Mouse (Mus musculus): ENCODE data around the gene Smarca2.

Gene Smarca2

GRCm38 (mm10) chr19:26747571-26748539, 143.0 kb downstream of the Smarca2 start:
- peak; percentile 47 to 71 for DNase-seq (ENCODE audit: low spot score in 2 of 2)

- no peak for DNase-seq (ENCODE audit: low spot score in 2 of 2)
Observed at GRCm38 (mm10) chr19:26748676-26749075, 143.8 kb downstream of the Smarca2 start.

- no peak for DNase-seq (ENCODE audit: low spot score in 2 of 2)
Observed at GRCm38 (mm10) chr19:26749427-26750137, 144.7 kb downstream of the Smarca2 start.

- DNase-seq (ENCODE audit: low spot score in 2 of 2), result no peak
Observed at GRCm38 (mm10) chr19:26752611-26753163, 147.8 kb downstream of the Smarca2 start.

GRCm38 (mm10) chr19:26753266-26753872, 148.5 kb downstream of the Smarca2 start:
- DNase-seq (ENCODE audit: low spot score in 2 of 2), result no peak

GRCm38 (mm10) chr19:26754016-26754794, 149.4 kb downstream of the Smarca2 start:
- no peak for DNase-seq (ENCODE audit: low spot score in 2 of 2)

GRCm38 (mm10) chr19:26755991-26756390, 151.1 kb downstream of the Smarca2 start:
- no peak for DNase-seq (ENCODE audit: low spot score in 2 of 2)

GRCm38 (mm10) chr19:26756399-26756798, 151.5 kb downstream of the Smarca2 start:
- DNase-seq (ENCODE audit: low spot score in 2 of 2), result no peak

GRCm38 (mm10) chr19:26758156-26758555, 153.3 kb downstream of the Smarca2 start:
- DNase-seq (ENCODE audit: low spot score in 2 of 2), result no peak

- no peak for DNase-seq (ENCODE audit: low spot score in 2 of 2)
Observed at GRCm38 (mm10) chr19:26758620-26759019, 153.8 kb downstream of the Smarca2 start.

- no peak for DNase-seq (ENCODE audit: low spot score in 2 of 2)
Observed at GRCm38 (mm10) chr19:26759295-26759694, 154.4 kb downstream of the Smarca2 start.

- DNase-seq (ENCODE audit: low spot score in 2 of 2), result no peak
Observed at GRCm38 (mm10) chr19:26761257-26761656, 156.4 kb downstream of the Smarca2 start.

- DNase-seq (ENCODE audit: low spot score in 2 of 2), result no peak
Observed at GRCm38 (mm10) chr19:26765483-26765882, 160.6 kb downstream of the Smarca2 start.

- DNase-seq (ENCODE audit: low spot score in 2 of 2), result no peak
Observed at GRCm38 (mm10) chr19:26767454-26767853, 162.6 kb downstream of the Smarca2 start.

GRCm38 (mm10) chr19:26767941-26768340, 163.1 kb downstream of the Smarca2 start:
- DNase-seq (ENCODE audit: low spot score in 2 of 2), result no peak

GRCm38 (mm10) chr19:26768846-26769245, 164.0 kb downstream of the Smarca2 start:
- no peak for DNase-seq (ENCODE audit: low spot score in 2 of 2)

GRCm38 (mm10) chr19:26769609-26770500, 165.0 kb downstream of the Smarca2 start:
- DNase-seq (ENCODE audit: low spot score in 2 of 2), result no peak

- DNase-seq (ENCODE audit: low spot score in 2 of 2), result no peak
Observed at GRCm38 (mm10) chr19:26770592-26770991, 165.7 kb downstream of the Smarca2 start.

GRCm38 (mm10) chr19:26772051-26772583, 167.3 kb downstream of the Smarca2 start:
- DNase-seq (ENCODE audit: low spot score in 2 of 2), result no peak

All from natural killer cell, adult 2 months (primary cell).